Mouse (Mus musculus): ENCODE data around the gene Ccdc87. TPM values are rescaled to one million over a fixed set of nuclear protein-coding genes. Genes with fewer than 3 reads are reported as not detected.
A peak's percentile ranks its signal among the peaks of the same experiment; 100 is the strongest.

The Ccdc87 gene
- 0.01 TPM in 1 of 2 replicates, not detected in the other for polyA plus RNA-seq (2012)

GRCm38 (mm10) chr19:4839149-4839548, at the start of gene Ccdc87, which contains the start of gene Ccs:
Ccdc87 (plus strand) TSS chr19:4839366.
Ccs (minus strand) TSS chr19:4839332.
- no peaks in the 10 kb centered on the region for H3K9me3 ChIP-seq (ENCODE audit: control insufficient read depth, low read length)
- H3K27me3 ChIP-seq (ENCODE audit: control insufficient read depth) = peaks cover 43% of the 10 kb centered on the region
- peaks cover 53% of the 10 kb centered on the region for H3K4me1 ChIP-seq (ENCODE audit: control insufficient read depth)
- peaks cover 26% of the 10 kb centered on the region for H3K36me3 ChIP-seq (ENCODE audit: control insufficient read depth)
- peak within 1 kb of the TSS; percentile 71 for H3K4me3 ChIP-seq (replicated peaks)
- TF ChIP-seq TAL1 (IDR thresholded peaks at IDR 0.05; ENCODE audit: low read length) (no peak), GATA1 (IDR thresholded peaks at IDR 0.05; ENCODE audit: low read length) (no peak)

GRCm38 (mm10) chr19:4793281-4793830, 45.8 kb upstream of the Ccdc87 start:
- H3K9me3 ChIP-seq (ENCODE audit: control insufficient read depth, low read length) = no peaks in the 10 kb centered on the region
- no peaks in the 10 kb centered on the region for H3K27me3 ChIP-seq (ENCODE audit: control insufficient read depth)
- peaks cover 73% of the 10 kb centered on the region for H3K36me3 ChIP-seq (ENCODE audit: control insufficient read depth)
- peaks cover 68% of the 10 kb centered on the region for H3K4me1 ChIP-seq (ENCODE audit: control insufficient read depth)
- peak overlapping the region; percentile 78 for H3K4me3 ChIP-seq (replicated peaks)
- TF ChIP-seq GATA1 (IDR thresholded peaks at IDR 0.05; ENCODE audit: low read length) = no peak
- no peak for TF ChIP-seq TAL1 (IDR thresholded peaks at IDR 0.05; ENCODE audit: low read length)

GRCm38 (mm10) chr19:4793831-4794422, 45.2 kb upstream of the Ccdc87 start, which contains the start of gene Rbm4:
Rbm4 (minus strand) TSS chr19:4793901.
- no peaks in the 10 kb centered on the region for H3K9me3 ChIP-seq (ENCODE audit: control insufficient read depth, low read length)
- peak within 1 kb of the TSS; percentile 78 for H3K4me3 ChIP-seq (replicated peaks)
- H3K36me3 ChIP-seq (ENCODE audit: control insufficient read depth) = peaks cover 73% of the 10 kb centered on the region
- no peak for TF ChIP-seq TAL1 (IDR thresholded peaks at IDR 0.05; ENCODE audit: low read length)
- TF ChIP-seq GATA1 (IDR thresholded peaks at IDR 0.05; ENCODE audit: low read length) = no peak
- no peaks in the 10 kb centered on the region for H3K27me3 ChIP-seq (ENCODE audit: control insufficient read depth)
- peaks cover 72% of the 10 kb centered on the region for H3K4me1 ChIP-seq (ENCODE audit: control insufficient read depth)

GRCm38 (mm10) chr19:4795929-4796328, 43.2 kb upstream of the Ccdc87 start:
- Histone ChIP-seq H3K27me3 (ENCODE audit: control insufficient read depth) (no peaks in the 10 kb centered on the region), H3K36me3 (ENCODE audit: control insufficient read depth) (peaks cover 74% of the 10 kb centered on the region), H3K4me3 (replicated peaks) (no peak overlapping the region), H3K9me3 (ENCODE audit: control insufficient read depth, low read length) (no peaks in the 10 kb centered on the region), H3K4me1 (ENCODE audit: control insufficient read depth) (peaks cover 66% of the 10 kb centered on the region)
- TF ChIP-seq GATA1 (IDR thresholded peaks at IDR 0.05; ENCODE audit: low read length) = no peak
- no peak for TF ChIP-seq TAL1 (IDR thresholded peaks at IDR 0.05; ENCODE audit: low read length)

GRCm38 (mm10) chr19:4797846-4798245, 41.3 kb upstream of the Ccdc87 start:
- H3K9me3 ChIP-seq (ENCODE audit: control insufficient read depth, low read length) = no peaks in the 10 kb centered on the region
- TF ChIP-seq TAL1 (IDR thresholded peaks at IDR 0.05; ENCODE audit: low read length) = no peak
- TF ChIP-seq GATA1 (IDR thresholded peaks at IDR 0.05; ENCODE audit: low read length) = no peak
- peaks cover 62% of the 10 kb centered on the region for H3K4me1 ChIP-seq (ENCODE audit: control insufficient read depth)
- no peak overlapping the region for H3K4me3 ChIP-seq (replicated peaks)
- peaks cover 76% of the 10 kb centered on the region for H3K36me3 ChIP-seq (ENCODE audit: control insufficient read depth)
- H3K27me3 ChIP-seq (ENCODE audit: control insufficient read depth) = no peaks in the 10 kb centered on the region

- H3K36me3 ChIP-seq (ENCODE audit: control insufficient read depth) = peaks cover 86% of the 10 kb centered on the region
Observed at GRCm38 (mm10) chr19:4799083-4799482, 40.1 kb upstream of the Ccdc87 start.

GRCm38 (mm10) chr19:4802691-4803091, 36.5 kb upstream of the Ccdc87 start:
- H3K4me1 ChIP-seq (ENCODE audit: control insufficient read depth) = peaks cover 56% of the 10 kb centered on the region

More at GRCm38 (mm10) chr19:4799083-4799482, 40.1 kb upstream of the Ccdc87 start:
- Histone ChIP-seq H3K27me3 (ENCODE audit: control insufficient read depth) (no peaks in the 10 kb centered on the region), H3K9me3 (ENCODE audit: control insufficient read depth, low read length) (no peaks in the 10 kb centered on the region), H3K4me1 (ENCODE audit: control insufficient read depth) (peaks cover 71% of the 10 kb centered on the region), H3K4me3 (replicated peaks) (no peak overlapping the region)
- TF ChIP-seq TAL1 (IDR thresholded peaks at IDR 0.05; ENCODE audit: low read length) = no peak
- TF ChIP-seq GATA1 (IDR thresholded peaks at IDR 0.05; ENCODE audit: low read length) = no peak

GRCm38 (mm10) chr19:4803283-4803682, 35.9 kb upstream of the Ccdc87 start:
- Histone ChIP-seq H3K9me3 (ENCODE audit: control insufficient read depth, low read length) (no peaks in the 10 kb centered on the region), H3K4me1 (ENCODE audit: control insufficient read depth) (peaks cover 58% of the 10 kb centered on the region), H3K36me3 (ENCODE audit: control insufficient read depth) (peaks cover 98% of the 10 kb centered on the region), H3K4me3 (replicated peaks) (no peak overlapping the region), H3K27me3 (ENCODE audit: control insufficient read depth) (no peaks in the 10 kb centered on the region)
- TF ChIP-seq GATA1 (IDR thresholded peaks at IDR 0.05; ENCODE audit: low read length) = no peak
- no peak for TF ChIP-seq TAL1 (IDR thresholded peaks at IDR 0.05; ENCODE audit: low read length)

More at GRCm38 (mm10) chr19:4802691-4803091, 36.5 kb upstream of the Ccdc87 start:
- Histone ChIP-seq H3K4me3 (replicated peaks) (no peak overlapping the region), H3K27me3 (ENCODE audit: control insufficient read depth) (no peaks in the 10 kb centered on the region), H3K9me3 (ENCODE audit: control insufficient read depth, low read length) (no peaks in the 10 kb centered on the region), H3K36me3 (ENCODE audit: control insufficient read depth) (peaks cover 98% of the 10 kb centered on the region)
- no peak for TF ChIP-seq GATA1 (IDR thresholded peaks at IDR 0.05; ENCODE audit: low read length)

GRCm38 (mm10) chr19:4810309-4810708, 28.9 kb upstream of the Ccdc87 start:
- peaks cover 4% of the 10 kb centered on the region for H3K27me3 ChIP-seq (ENCODE audit: control insufficient read depth)
- H3K4me3 ChIP-seq (replicated peaks) = peak overlapping the region; percentile 90
- H3K4me1 ChIP-seq (ENCODE audit: control insufficient read depth) = peaks cover 45% of the 10 kb centered on the region
- TF ChIP-seq TAL1 (IDR thresholded peaks at IDR 0.05; ENCODE audit: low read length) (no peak), GATA1 (IDR thresholded peaks at IDR 0.05; ENCODE audit: low read length) (no peak)
- peaks cover 32% of the 10 kb centered on the region for H3K36me3 ChIP-seq (ENCODE audit: control insufficient read depth)
- no peaks in the 10 kb centered on the region for H3K9me3 ChIP-seq (ENCODE audit: control insufficient read depth, low read length)
